Mouse (Mus musculus) erythroblast, embryonic 14.5 days (primary cell): Measurements from ENCODE around the gene Arid4b.

ENCODE experiments used
- GATA1 ChIP-seq: IDR thresholded peaks from 2 replicates; pipeline ENCODE4 v1.6.1; 2012; ENCODE audit warnings: low read length, inconsistent platforms, mixed read lengths
- TAL1 ChIP-seq: IDR thresholded peaks from 3 replicates; pipeline ENCODE4 v1.6.1; 2012; ENCODE audit warnings: low read length, inconsistent platforms, mixed read lengths

- no peak for TF ChIP-seq TAL1
- no peak for TF ChIP-seq GATA1
Observed at GRCm38 (mm10) chr13:14014001-14014400, 49.0 kb upstream of the Arid4b start.
